Mouse (Mus musculus) kidney, adult 9 months (tissue): ENCODE data around the gene Fbxl8.
A peak's percentile ranks its signal among the peaks of the same experiment; 100 is the strongest.

Source experiments
- DNase-seq: peaks from one replicate; pipeline ENCODE4 v3.0.0; 2022

Gene Fbxl8

GRCm38 (mm10) chr8:105305211-105306145, 41.0 kb downstream of the Fbxl8 start, which contains the start of gene Elmo3:
Gene Elmo3, plus strand, starts transcription at chr8:105305601.
- DNase-seq = peak; percentile 94

GRCm38 (mm10) chr8:105306146-105306691, 41.8 kb downstream of the Fbxl8 start:
- DNase-seq = no peak

- DNase-seq = no peak
Measured at GRCm38 (mm10) chr8:105307670-105308069, 43.2 kb downstream of the Fbxl8 start.

GRCm38 (mm10) chr8:105308428-105308827, 44.0 kb downstream of the Fbxl8 start:
- DNase-seq = no peak

GRCm38 (mm10) chr8:105309142-105309847, 44.8 kb downstream of the Fbxl8 start:
- no peak for DNase-seq

GRCm38 (mm10) chr8:105310118-105310517, 45.7 kb downstream of the Fbxl8 start:
- no peak for DNase-seq

- DNase-seq = no peak
Measured at GRCm38 (mm10) chr8:105311718-105312117, 47.3 kb downstream of the Fbxl8 start.

GRCm38 (mm10) chr8:105312891-105313481, 48.5 kb downstream of the Fbxl8 start:
- no peak for DNase-seq

GRCm38 (mm10) chr8:105313622-105314402, 49.4 kb downstream of the Fbxl8 start:
- no peak for DNase-seq

GRCm38 (mm10) chr8:105315073-105315769, 50.8 kb downstream of the Fbxl8 start:
- no peak for DNase-seq

- DNase-seq = no peak
Measured at GRCm38 (mm10) chr8:105317941-105318340, 53.5 kb downstream of the Fbxl8 start.

- no peak for DNase-seq
Measured at GRCm38 (mm10) chr8:105318662-105319190, 54.3 kb downstream of the Fbxl8 start.
